Mouse (Mus musculus) ES-E14 (cell line): ENCODE data around the gene Smim14. TPM values are rescaled to one million over a fixed set of nuclear protein-coding genes. Genes with fewer than 3 reads are reported as not detected.
A peak's percentile ranks its signal among the peaks of the same experiment; 100 is the strongest.

Source experiments
- DNase-seq: peaks from one replicate; pipeline ENCODE4 v3.0.0-alpha.2; 2013; ENCODE audit warnings: low read depth, low spot score
- H3K27ac ChIP-seq: 2 replicates; pipeline ENCODE4 v1.5.1; 2012; ENCODE audit warnings: low read depth, mild to moderate bottlenecking, low read length, moderate library complexity, mixed read lengths; ENCODE audit not compliant: poor library complexity, insufficient read depth, severe bottlenecking
- H3K36me3 ChIP-seq: 2 replicates; pipeline ENCODE4 v1.6.1; 2012; ENCODE audit warnings: mild to moderate bottlenecking, low read length, moderate library complexity, mixed read lengths; ENCODE audit not compliant: control insufficient read depth, poor library complexity, insufficient read depth, severe bottlenecking
- H3K4me1 ChIP-seq, 2 experiments: fragments of 150-350 bp in 1 of 2; sonication (generic) in 1 of 2; 2 replicates each; pipeline ENCODE4 v1.6.1; 2012; ENCODE audit warnings: low read length in 2 of 2, mild to moderate bottlenecking in 1 of 2, mixed read lengths in 1 of 2; ENCODE audit not compliant: control insufficient read depth in 2 of 2, insufficient read depth in 2 of 2, poor library complexity in 1 of 2
- H3K4me3 ChIP-seq, 2 experiments: fragments of 150-350 bp in 1 of 2; sonication (generic) in 1 of 2; 2 replicates each; pipeline ENCODE4 v1.5.1; 2012; ENCODE audit warnings: low read length in 2 of 2, low read depth in 1 of 2, mild to moderate bottlenecking in 1 of 2, mixed read lengths in 1 of 2; ENCODE audit not compliant: insufficient read depth in 1 of 2, poor library complexity in 1 of 2, severe bottlenecking in 1 of 2
- H3K9ac ChIP-seq: 2 replicates; pipeline ENCODE4 v1.6.1; 2012; ENCODE audit warnings: low read depth, mild to moderate bottlenecking, low read length, mixed read lengths; ENCODE audit not compliant: poor library complexity, insufficient read depth, severe bottlenecking
- H3K9me3 ChIP-seq: fragments of 150-350 bp; sonication (generic); 2 replicates; pipeline ENCODE4 v1.6.1; 2012; ENCODE audit warnings: low read depth, mild to moderate bottlenecking, low read length; ENCODE audit not compliant: control insufficient read depth, insufficient read depth
- CHD2 ChIP-seq: IDR thresholded peaks from 2 replicates; pipeline ENCODE4 v1.6.1; 2014; ENCODE audit warnings: mild to moderate bottlenecking, low read depth, low read length, inconsistent platforms
- HCFC1 ChIP-seq: IDR thresholded peaks from 2 replicates; pipeline ENCODE4 v1.6.1; 2012; ENCODE audit warnings: low read length, inconsistent platforms, borderline replicate concordance; ENCODE audit not compliant: insufficient read depth
- MAFK ChIP-seq: IDR thresholded peaks from 2 replicates; pipeline ENCODE4 v1.6.1; 2014; ENCODE audit warnings: mild to moderate bottlenecking, low read depth, low read length, inconsistent platforms; ENCODE audit not compliant: insufficient read depth
- ZC3H11A ChIP-seq: IDR thresholded peaks from 2 replicates; pipeline ENCODE4 v1.6.1; 2012; ENCODE audit warnings: low read depth, mild to moderate bottlenecking, inconsistent platforms, low read length, borderline replicate concordance
- ZNF384 ChIP-seq: IDR thresholded peaks from 2 replicates; pipeline ENCODE4 v1.6.1; 2012; ENCODE audit warnings: low read depth, low read length, inconsistent platforms
- in situ Hi-C, 2 experiments: fragments of 600-800 bp; cut with MboI; formaldehyde crosslinking; loops; one replicate each; pipeline ENCODE4 v1.15.1; 2025; ENCODE audit warnings: low sequenced_read_pairs in 2 of 2, inconsistent platforms in 1 of 2; ENCODE audit not compliant: unreplicated experiment in 2 of 2
- total RNA-seq: library from RNA; depleted of rRNA; stranded (reverse); fragments of 300-350 nt; gene quantifications from 2 replicates; pipeline ENCODE4 v1.2.3, GENCODE M21; 2012

Gene Smim14
- total RNA-seq, 1 experiment: 23.5 TPM

- Histone ChIP-seq H3K4me1 (peaks cover 0 to 3% of the 10 kb centered on the region in 2 experiments; a peak in 2 of 4 replicates), H3K9ac (no peak overlapping the region), H3K9me3 (no peaks in the 10 kb centered on the region), H3K27ac (no peak overlapping the region), H3K36me3 (no peaks in the 10 kb centered on the region), H3K4me3 (no peak overlapping the region)
- in situ Hi-C loops: no loop called here
- no peak for DNase-seq
- no peak for TF ChIP-seq MAFK
- TF ChIP-seq ZNF384: no peak
- no peak for TF ChIP-seq ZC3H11A
- no peak for TF ChIP-seq HCFC1
- no peak for TF ChIP-seq CHD2
These were observed 12.7 kb upstream of the Smim14 start for GRCm38 (mm10) chr5:65549677-65550076.

- H3K27ac ChIP-seq: no peak overlapping the region
- no peaks in the 10 kb centered on the region for H3K9me3 ChIP-seq
- TF ChIP-seq ZC3H11A (no peak), HCFC1 (no peak), MAFK (no peak), ZNF384 (no peak), CHD2 (no peak)
- no peak overlapping the region for H3K9ac ChIP-seq
- in situ Hi-C loops: no loop called here
- DNase-seq: no peak
- H3K4me3 ChIP-seq: no peak overlapping the region
- no peaks in the 10 kb centered on the region; the same call in 1 of the 2 replicates for H3K36me3 ChIP-seq
- H3K4me1 ChIP-seq: peaks cover 8 to 9% of the 10 kb centered on the region in 2 experiments; a peak in 3 of 4 replicates
These were observed 7.6 kb upstream of the Smim14 start for GRCm38 (mm10) chr5:65544616-65545015.

- no peak for TF ChIP-seq ZC3H11A
- peak; percentile 65 for TF ChIP-seq ZNF384
- no peak for TF ChIP-seq MAFK
- H3K9me3 ChIP-seq: no peaks in the 10 kb centered on the region
- H3K27ac ChIP-seq: no peak overlapping the region
- H3K36me3 ChIP-seq: no peaks in the 10 kb centered on the region; the same call in 1 of the 2 replicates
- H3K9ac ChIP-seq: no peak overlapping the region
- in situ Hi-C loops: no loop called here
- H3K4me3 ChIP-seq: no peak overlapping the region
- peaks cover 7 to 19% of the 10 kb centered on the region in 2 experiments; a peak in 3 of 4 replicates for H3K4me1 ChIP-seq
- no peak for DNase-seq
These were observed 6.5 kb upstream of the Smim14 start for GRCm38 (mm10) chr5:65543491-65543890.

GRCm38 (mm10) chr5:65541889-65542288 is 4.9 kb upstream of the Smim14 start:
- H3K36me3 ChIP-seq: no peaks in the 10 kb centered on the region; the same call in 1 of the 2 replicates
- H3K9ac ChIP-seq: no peak overlapping the region
- H3K27ac ChIP-seq: no peak overlapping the region
- H3K4me3 ChIP-seq: no peak overlapping the region
- TF ChIP-seq MAFK (no peak), ZNF384 (no peak), ZC3H11A (no peak), CHD2 (no peak), HCFC1 (no peak)
- no peak for DNase-seq
- peaks cover 7 to 23% of the 10 kb centered on the region in 2 experiments; a peak in 3 of 4 replicates for H3K4me1 ChIP-seq
- in situ Hi-C loops: no loop called here
- H3K9me3 ChIP-seq: no peaks in the 10 kb centered on the region

- no peak for DNase-seq
- Histone ChIP-seq H3K9me3 (no peaks in the 10 kb centered on the region), H3K4me1 (peaks cover 7 to 27% of the 10 kb centered on the region in 2 experiments), H3K36me3 (no peaks in the 10 kb centered on the region; the same call in 1 of the 2 replicates), H3K4me3 (peak overlapping the region in 1 of 2 experiments; percentile 32; a peak in 1 of 4 replicates), H3K9ac (no peak overlapping the region), H3K27ac (no peak overlapping the region)
- 0 out of 2 replicates have a peak, but pooled peaks have one; percentile 21 for TF ChIP-seq MAFK
- peak; percentile 52; the same call in 1 of the 2 replicates for TF ChIP-seq ZNF384
- TF ChIP-seq ZC3H11A: no peak
- in situ Hi-C loops: no loop called here
These were observed 2.8 kb upstream of the Smim14 start for GRCm38 (mm10) chr5:65539786-65540185.
